Mouse (Mus musculus): Measurements from ENCODE around the gene Slc27a1. TPM values are rescaled to one million over a fixed set of nuclear protein-coding genes. Genes with fewer than 3 reads are reported as not detected.
A peak's percentile ranks its signal among the peaks of the same experiment; 100 is the strongest.

Gene Slc27a1
- polyA plus RNA-seq, 1 experiment = 28.6 TPM

DNA sequence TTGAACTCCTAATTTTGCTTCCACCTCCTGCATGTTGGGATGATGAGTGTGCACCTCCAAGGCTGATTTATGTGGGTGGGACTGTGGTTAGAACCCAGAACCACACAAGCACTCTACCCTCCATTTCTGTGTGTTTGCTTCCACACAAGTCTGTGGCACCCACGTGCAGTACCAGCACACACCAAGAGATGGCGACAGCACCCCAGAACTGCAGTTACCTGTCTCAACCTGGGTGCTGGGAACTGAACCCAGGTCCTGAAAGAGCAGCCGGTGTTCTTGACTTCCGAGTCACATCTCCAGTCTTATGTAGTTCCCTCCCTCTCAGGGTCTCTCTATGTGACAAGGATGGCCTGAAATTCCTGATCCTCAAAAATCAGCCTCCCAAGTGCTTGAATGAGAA is 4.7 kb upstream of the Slc27a1 start:
- TF ChIP-seq CTCF (IDR thresholded peaks at IDR 0.05; ENCODE audit: extremely low read depth, insufficient read length, insufficient replicate concordance, low read depth, low read length) (peak; percentile 43; the same call in 1 of the 2 replicates), POLR2A (IDR thresholded peaks at IDR 0.05; ENCODE audit: low read depth, low read length) (no peak)
- Histone ChIP-seq H3K27me3 (ENCODE audit: control insufficient read depth, insufficient read depth, low read length) (0 out of 2 replicates have a peak, but pooled peaks cover 4% of the 10 kb centered on the region), H3K4me3 (ENCODE audit: low read depth, low read length) (no peak overlapping the region), H3K36me3 (ENCODE audit: control insufficient read depth, insufficient read depth, low read length) (no peaks in the 10 kb centered on the region), H3K27ac (ENCODE audit: insufficient read depth, low read depth, low read length) (no peak overlapping the region), H3K4me1 (ENCODE audit: control insufficient read depth, insufficient read depth, insufficient read length, low read length) (peaks cover 13% of the 10 kb centered on the region)
- WGBS = 89% methylated on average over 4 of the region's 4 CpGs

DNA sequence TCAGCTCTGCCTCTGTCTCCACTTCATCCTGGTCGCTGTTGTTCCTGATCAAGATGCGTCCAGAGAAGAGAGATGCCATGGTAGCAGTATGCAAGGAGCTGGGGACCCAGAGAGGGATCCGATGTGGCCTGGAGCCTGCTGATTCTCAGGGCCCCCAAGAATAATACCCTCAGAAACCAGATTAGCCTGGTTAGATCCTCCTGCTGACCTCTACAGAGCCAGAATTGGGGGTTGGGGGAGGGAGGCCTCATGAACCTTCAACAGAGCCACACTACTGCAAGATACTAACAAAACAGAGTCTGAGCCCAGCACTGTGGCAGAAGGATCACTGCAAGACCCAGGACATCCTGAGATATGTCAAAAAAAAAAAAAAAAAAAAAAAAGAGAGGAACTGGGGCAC is 2.2 kb upstream of the Slc27a1 start, which contains the start of gene Nxnl1:
TSS of gene Nxnl1 (minus strand) at position 101 of the 400 bp plus-strand sequence.
- Histone ChIP-seq H3K4me1 (ENCODE audit: control insufficient read depth, insufficient read depth, insufficient read length, low read length) (peaks cover 13% of the 10 kb centered on the region), H3K27me3 (ENCODE audit: control insufficient read depth, insufficient read depth, low read length) (0 out of 2 replicates have a peak, but pooled peaks cover 4% of the 10 kb centered on the region), H3K4me3 (ENCODE audit: low read depth, low read length) (no peak within 1 kb of the TSS), H3K27ac (ENCODE audit: insufficient read depth, low read depth, low read length) (no peak within 1 kb of the TSS), H3K36me3 (ENCODE audit: control insufficient read depth, insufficient read depth, low read length) (no peaks in the 10 kb centered on the region)
- 97% methylated on average over 3 of the region's 3 CpGs for WGBS
- TF ChIP-seq POLR2A (IDR thresholded peaks at IDR 0.05; ENCODE audit: low read depth, low read length) (no peak), CTCF (IDR thresholded peaks at IDR 0.05; ENCODE audit: extremely low read depth, insufficient read length, insufficient replicate concordance, low read depth, low read length) (no peak)

DNA sequence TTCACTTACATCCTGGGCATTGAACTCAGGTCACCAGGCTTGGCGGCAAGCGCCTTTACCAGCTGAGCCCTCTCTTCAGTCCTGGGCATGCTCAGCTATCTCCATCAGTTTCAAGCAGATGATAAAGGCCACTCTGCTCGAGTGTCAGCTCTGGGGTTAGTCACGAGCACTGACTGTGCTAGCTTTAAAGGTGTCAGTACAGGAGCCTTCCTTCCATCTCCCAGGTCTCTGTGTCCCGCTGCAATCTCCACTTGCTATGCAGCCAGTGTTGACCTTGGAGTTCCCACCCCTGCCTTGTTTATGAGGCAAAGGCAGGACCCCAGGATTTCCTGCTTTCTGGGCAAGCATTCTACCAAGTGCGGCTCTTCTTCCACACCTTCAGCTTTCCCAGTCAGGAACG is 1.1 kb upstream of the Slc27a1 start:
- no peak for TF ChIP-seq POLR2A (IDR thresholded peaks at IDR 0.05; ENCODE audit: low read depth, low read length)
- H3K36me3 ChIP-seq (ENCODE audit: control insufficient read depth, insufficient read depth, low read length) = no peaks in the 10 kb centered on the region
- no peak overlapping the region for H3K27ac ChIP-seq (ENCODE audit: insufficient read depth, low read depth, low read length)
- WGBS = 75% methylated on average over 7 of the region's 7 CpGs
- H3K4me3 ChIP-seq (ENCODE audit: low read depth, low read length) = no peak overlapping the region
- no peaks in the 10 kb centered on the region for H3K27me3 ChIP-seq (ENCODE audit: control insufficient read depth, insufficient read depth, low read length)
- peaks cover 12% of the 10 kb centered on the region for H3K4me1 ChIP-seq (ENCODE audit: control insufficient read depth, insufficient read depth, insufficient read length, low read length)

DNA sequence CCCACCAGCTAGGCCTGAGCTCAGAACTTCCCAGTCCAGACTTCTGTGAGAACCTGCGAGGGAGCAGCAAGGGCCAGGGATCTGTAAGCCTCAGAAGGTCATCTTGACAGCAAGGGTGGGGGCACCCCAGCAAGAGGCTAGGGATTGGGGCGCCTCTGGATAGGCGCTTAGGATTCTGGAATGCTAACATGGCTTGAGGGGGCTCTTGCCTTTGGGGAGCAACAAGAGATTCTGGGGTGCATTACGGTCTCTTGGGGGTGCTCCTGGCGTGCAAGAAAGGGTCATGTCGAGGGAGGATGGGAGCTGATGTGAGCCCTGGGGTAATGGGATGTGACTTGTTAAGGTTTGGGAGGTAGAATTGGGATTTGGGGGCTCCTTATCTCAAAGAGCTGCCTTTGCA is 259 bp downstream of the Slc27a1 start:
- H3K4me1 ChIP-seq (ENCODE audit: control insufficient read depth, insufficient read depth, insufficient read length, low read length) = peaks cover 10% of the 10 kb centered on the region
- TF ChIP-seq POLR2A (IDR thresholded peaks at IDR 0.05; ENCODE audit: low read depth, low read length) = no peak
- no peak for TF ChIP-seq CTCF (IDR thresholded peaks at IDR 0.05; ENCODE audit: extremely low read depth, insufficient read length, insufficient replicate concordance, low read depth, low read length)
- no peaks in the 10 kb centered on the region for H3K36me3 ChIP-seq (ENCODE audit: control insufficient read depth, insufficient read depth, low read length)
- no peaks in the 10 kb centered on the region for H3K27me3 ChIP-seq (ENCODE audit: control insufficient read depth, insufficient read depth, low read length)
- H3K27ac ChIP-seq (ENCODE audit: insufficient read depth, low read depth, low read length) = no peak overlapping the region
- H3K4me3 ChIP-seq (ENCODE audit: low read depth, low read length) = peak overlapping the region; percentile 79
- WGBS = 29% methylated on average over 6 of the region's 6 CpGs

DNA sequence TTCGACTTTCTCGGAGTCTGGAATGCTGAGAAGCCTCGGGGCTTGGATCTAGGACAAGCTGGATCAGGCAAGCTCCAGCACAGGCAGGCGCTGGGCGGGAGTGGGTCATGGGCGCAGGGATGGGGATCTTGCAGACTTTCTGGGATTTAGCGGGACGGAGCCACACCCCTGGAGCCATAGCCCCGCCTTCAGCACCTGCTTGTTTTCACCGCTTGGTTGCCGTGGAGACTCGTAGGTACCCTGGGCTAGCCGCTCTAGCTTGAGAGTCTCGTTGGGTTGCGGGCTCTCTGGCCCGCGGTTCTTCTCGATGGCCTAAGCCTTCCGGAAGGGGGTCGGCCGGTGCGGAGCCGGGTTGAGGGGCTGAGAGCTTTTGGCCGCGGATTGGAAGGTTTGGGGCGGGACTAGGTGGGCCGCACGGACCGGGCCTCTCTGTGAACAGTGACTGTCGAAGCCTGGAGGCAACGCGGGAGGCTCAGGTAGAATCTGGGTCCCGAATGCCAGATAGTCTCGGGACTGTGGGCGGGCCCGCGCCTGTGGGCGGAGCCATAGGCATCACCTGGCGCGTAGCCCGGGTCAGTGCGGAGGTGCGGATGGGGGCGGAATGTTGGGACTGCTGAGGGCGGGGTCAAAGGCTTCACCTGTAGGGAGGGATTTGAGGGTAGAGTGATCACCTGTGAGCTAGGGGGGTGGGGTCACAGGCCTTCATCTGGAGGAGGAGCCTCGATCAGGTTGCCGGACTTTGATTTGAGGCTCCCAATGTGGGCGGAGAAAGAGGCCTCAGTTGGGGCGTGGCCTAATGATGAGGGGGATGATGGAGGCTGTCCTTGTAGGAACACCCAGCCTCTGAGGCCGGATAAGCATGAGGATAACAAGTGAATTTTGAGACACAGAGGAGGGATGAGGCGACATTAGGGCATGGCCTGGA is 946 bp downstream of the Slc27a1 start:
- H3K4me1 ChIP-seq (ENCODE audit: control insufficient read depth, insufficient read depth, insufficient read length, low read length) = peaks cover 10% of the 10 kb centered on the region
- WGBS = 1% methylated on average over 51 of the region's 51 CpGs
- peak overlapping the region; percentile 84 for H3K27ac ChIP-seq (ENCODE audit: insufficient read depth, low read depth, low read length)
- H3K36me3 ChIP-seq (ENCODE audit: control insufficient read depth, insufficient read depth, low read length) = no peaks in the 10 kb centered on the region
- H3K4me3 ChIP-seq (ENCODE audit: low read depth, low read length) = peak overlapping the region; percentile 79
- no peaks in the 10 kb centered on the region for H3K27me3 ChIP-seq (ENCODE audit: control insufficient read depth, insufficient read depth, low read length)
- TF ChIP-seq CTCF (IDR thresholded peaks at IDR 0.05; ENCODE audit: extremely low read depth, insufficient read length, insufficient replicate concordance, low read depth, low read length) (no peak), POLR2A (IDR thresholded peaks at IDR 0.05; ENCODE audit: low read depth, low read length) (0 out of 2 replicates have a peak, but pooled peaks have one; percentile 6)

DNA sequence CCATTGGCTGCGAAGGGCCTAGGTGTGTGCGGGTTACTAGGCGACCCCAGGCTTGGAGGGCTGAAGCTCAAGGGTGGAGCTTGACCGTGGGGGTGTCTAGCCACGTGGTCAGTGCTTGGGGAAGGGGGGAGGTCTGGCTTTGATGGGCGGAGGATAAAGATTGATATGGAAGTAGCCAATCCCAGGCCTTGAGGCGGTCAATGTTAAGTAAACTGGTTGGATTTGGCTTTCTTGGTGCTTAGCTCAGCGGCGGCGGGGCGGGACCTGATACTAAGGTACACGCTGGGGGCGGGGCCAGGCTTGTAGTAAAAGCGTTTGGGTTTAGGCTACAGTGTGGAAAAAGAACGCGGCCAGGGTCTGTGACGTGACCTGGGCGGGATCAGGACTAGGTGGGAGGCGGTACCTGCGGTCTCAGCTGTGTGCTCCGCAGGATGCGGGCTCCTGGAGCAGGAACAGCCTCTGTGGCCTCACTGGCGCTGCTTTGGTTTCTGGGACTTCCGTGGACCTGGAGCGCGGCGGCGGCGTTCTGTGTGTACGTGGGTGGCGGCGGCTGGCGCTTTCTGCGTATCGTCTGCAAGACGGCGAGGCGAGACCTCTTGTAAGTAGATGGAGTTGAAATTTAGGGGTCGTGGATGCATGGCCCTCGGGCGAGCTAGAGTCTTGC is 1.7 kb downstream of the Slc27a1 start:
- no peaks in the 10 kb centered on the region for H3K36me3 ChIP-seq (ENCODE audit: control insufficient read depth, insufficient read depth, low read length)
- peaks cover 10% of the 10 kb centered on the region for H3K4me1 ChIP-seq (ENCODE audit: control insufficient read depth, insufficient read depth, insufficient read length, low read length)
- peak overlapping the region; percentile 79 for H3K4me3 ChIP-seq (ENCODE audit: low read depth, low read length)
- under 1% methylated on average over 41 of the region's 41 CpGs for WGBS
- H3K27ac ChIP-seq (ENCODE audit: insufficient read depth, low read depth, low read length) = peak overlapping the region; percentile 84
- TF ChIP-seq POLR2A (IDR thresholded peaks at IDR 0.05; ENCODE audit: low read depth, low read length) = no peak
- no peak for TF ChIP-seq CTCF (IDR thresholded peaks at IDR 0.05; ENCODE audit: extremely low read depth, insufficient read length, insufficient replicate concordance, low read depth, low read length)
- no peaks in the 10 kb centered on the region for H3K27me3 ChIP-seq (ENCODE audit: control insufficient read depth, insufficient read depth, low read length)

DNA sequence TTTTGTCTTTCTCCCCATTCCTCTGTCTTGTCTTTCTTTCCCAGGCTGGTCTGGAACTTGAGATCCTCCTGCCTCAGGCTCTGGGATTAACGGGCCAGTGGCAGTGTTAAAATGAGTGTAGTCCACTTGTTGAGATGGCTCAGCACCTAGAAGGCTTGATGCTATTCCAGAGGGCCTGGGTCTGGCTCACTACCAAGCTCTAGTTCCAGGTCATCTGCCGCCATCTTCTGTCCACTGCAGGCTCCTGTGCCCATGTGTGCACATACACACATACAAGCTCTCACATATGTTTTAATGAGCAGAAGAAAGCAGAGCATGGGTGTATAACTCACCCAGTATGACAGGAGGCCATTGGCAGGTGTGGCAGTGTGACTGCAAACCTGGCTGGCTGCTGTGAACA is 3.4 kb downstream of the Slc27a1 start:
- H3K27me3 ChIP-seq (ENCODE audit: control insufficient read depth, insufficient read depth, low read length) = no peaks in the 10 kb centered on the region
- no peak for TF ChIP-seq POLR2A (IDR thresholded peaks at IDR 0.05; ENCODE audit: low read depth, low read length)
- no peak for TF ChIP-seq CTCF (IDR thresholded peaks at IDR 0.05; ENCODE audit: extremely low read depth, insufficient read length, insufficient replicate concordance, low read depth, low read length)
- no peak overlapping the region for H3K4me3 ChIP-seq (ENCODE audit: low read depth, low read length)
- no peaks in the 10 kb centered on the region for H3K36me3 ChIP-seq (ENCODE audit: control insufficient read depth, insufficient read depth, low read length)
- no peak overlapping the region for H3K27ac ChIP-seq (ENCODE audit: insufficient read depth, low read depth, low read length)
- WGBS = 78% methylated on average over 2 of the region's 2 CpGs
- H3K4me1 ChIP-seq (ENCODE audit: control insufficient read depth, insufficient read depth, insufficient read length, low read length) = peaks cover 10% of the 10 kb centered on the region
